In genomic region chr3:152165351-152166098, GRCm38 (mm10) we compare ENCODE assay signal across 8 mouse cellular contexts. TPM values are rescaled to one million over a fixed set of nuclear protein-coding genes. Genes with fewer than 3 reads are reported as not detected.
DNase-seq lines count a peak whose midpoint lies in the region; ATAC-seq and TF ChIP-seq lines count a peak whose summit lies in the region.

No protein-coding gene starts in this region.

- in situ Hi-C loops in Patski (cut with MboI; ENCODE audit: low pct_unique_long_range_greater_than_20kb) = no loop called here

- H3K4me2 ChIP-seq in forebrain, embryonic 14.5 days (ENCODE audit: low read length) = peak overlapping the region; percentile 96
- H3K4me2 ChIP-seq in hindbrain, embryonic 14.5 days (replicated peaks) = peak overlapping the region; percentile 93
- H3K4me2 ChIP-seq in limb, embryonic 12.5 days = peak overlapping the region; percentile 98

- H3K9ac ChIP-seq in forebrain, embryonic 14.5 days (ENCODE audit: low read length) = peak overlapping the region; percentile 66
- H3K9ac ChIP-seq in hindbrain, embryonic 14.5 days = peak overlapping the region; percentile 83
- H3K9ac ChIP-seq in limb, embryonic 12.5 days (replicated peaks) = peak overlapping the region; percentile 65

- 0 out of 2 replicates have a peak overlapping the region, but pooled peaks have one; percentile 39 for H3K27ac ChIP-seq in forebrain, embryonic 14.5 days (ENCODE audit: low read depth, low read length)
- peak overlapping the region; percentile 83 for H3K27ac ChIP-seq in hindbrain, embryonic 14.5 days
- no peak overlapping the region for H3K27ac ChIP-seq in limb, embryonic 12.5 days
- peak overlapping the region; percentile 79 for H3K27ac ChIP-seq in midbrain, embryonic 10.5 days (replicated peaks)
- no peak overlapping the region for H3K27ac ChIP-seq in testis, adult 2 months (ENCODE audit: control insufficient read depth, insufficient read depth, low read depth, low read length)

- DNase-seq in Patski (ENCODE audit: low read depth, low spot score) = no peak
- DNase-seq in cerebellum, adult 11 months = peak; percentile 45
- DNase-seq in forebrain, embryonic 14.5 days (ENCODE audit: low spot score) = peak; percentile 47
- DNase-seq in hindbrain, embryonic 14.5 days (ENCODE audit: low spot score) = peak; percentile 62
- DNase-seq in midbrain, embryonic 10.5 days (ENCODE audit: low spot score) = peak; percentile 56
- no peak for DNase-seq in spleen, postnatal 14 days (ENCODE audit: low spot score in 2 of 2)

- H3K9me3 ChIP-seq in forebrain, embryonic 14.5 days (replicated peaks; ENCODE audit: control insufficient read depth, low read length) = no peaks in the 10 kb centered on the region
- no peaks in the 10 kb centered on the region for H3K9me3 ChIP-seq in hindbrain, embryonic 14.5 days (ENCODE audit: control insufficient read depth, low read length)
- no peaks in the 10 kb centered on the region for H3K9me3 ChIP-seq in limb, embryonic 12.5 days
- H3K9me3 ChIP-seq in midbrain, embryonic 10.5 days (replicated peaks) = 0 out of 2 replicates have a peak, but pooled peaks cover 6% of the 10 kb centered on the region

- H3K27me3 ChIP-seq in Patski = no peaks in the 10 kb centered on the region
- peaks cover 10% of the 10 kb centered on the region for H3K27me3 ChIP-seq in forebrain, embryonic 14.5 days (replicated peaks; ENCODE audit: control insufficient read depth, insufficient read depth, low read length)
- H3K27me3 ChIP-seq in hindbrain, embryonic 14.5 days (ENCODE audit: control insufficient read depth, insufficient read depth, low read length) = peaks cover 8% of the 10 kb centered on the region; the same call in 1 of the 2 replicates
- peaks cover 38% of the 10 kb centered on the region for H3K27me3 ChIP-seq in limb, embryonic 12.5 days
- peaks cover 50% of the 10 kb centered on the region for H3K27me3 ChIP-seq in midbrain, embryonic 10.5 days (ENCODE audit: low read depth, poor library complexity, severe bottlenecking)
- no peaks in the 10 kb centered on the region for H3K27me3 ChIP-seq in testis, adult 2 months (ENCODE audit: control insufficient read depth, insufficient read depth, low read length)

- CTCF ChIA-PET in Patski (lab: Charles Lee) = interaction anchor here (1.1 to 1.7 kb wide), 3 partner anchors 13 to 89 kb away, joined by 3 to 5 read pairs (median 4); no protein-coding TSS in a partner anchor

- POLR2A ChIA-PET in Patski (lab: Charles Lee) = interaction anchor here (0.9 kb wide), 1 partner anchor 21 kb away, joined by 5 read pairs; no protein-coding TSS in a partner anchor

- no peak for TF ChIP-seq CTCF in Patski (IDR thresholded peaks at IDR 0.05)
- TF ChIP-seq CTCF in testis, adult 2 months (IDR thresholded peaks at IDR 0.05; ENCODE audit: control insufficient read depth, insufficient read depth, insufficient replicate concordance, low read depth, low read length) = no peak

- peaks cover 8% of the 10 kb centered on the region; the same call in 1 of the 2 replicates for H3K4me1 ChIP-seq in forebrain, embryonic 14.5 days (ENCODE audit: control insufficient read depth, insufficient read depth, low read length)
- peaks cover 18% of the 10 kb centered on the region; the same call in 1 of the 2 replicates for H3K4me1 ChIP-seq in hindbrain, embryonic 14.5 days (replicated peaks; ENCODE audit: control insufficient read depth, insufficient read depth, low read length)
- peaks cover 23% of the 10 kb centered on the region for H3K4me1 ChIP-seq in limb, embryonic 12.5 days (replicated peaks)
- H3K4me1 ChIP-seq in midbrain, embryonic 10.5 days = peaks cover 26% of the 10 kb centered on the region
- peaks cover 8% of the 10 kb centered on the region for H3K4me1 ChIP-seq in testis, adult 2 months (ENCODE audit: control insufficient read depth, insufficient read depth, low read length)

- peak; percentile 40 for ATAC-seq in Patski
- ATAC-seq in forebrain, embryonic 14.5 days = peak; percentile 74
- peak; percentile 78 for ATAC-seq in hindbrain, embryonic 14.5 days (ENCODE audit: low FRiP score)
- peak; percentile 52; the same call in 1 of the 2 replicates for ATAC-seq in limb, embryonic 12.5 days (ENCODE audit: insufficient number of reproducible peaks, insufficient read depth, low FRiP score, low TSS enrichment, low read depth)

- 2% methylated on average over 52 of the region's 53 CpGs for WGBS in forebrain, embryonic 14.5 days
- under 1% methylated on average over 52 of the region's 53 CpGs for WGBS in hindbrain, embryonic 14.5 days
- under 1% methylated on average over 53 of the region's 53 CpGs for WGBS in limb, embryonic 12.5 days
- whole genome bisulfite sequencing in midbrain, embryonic 10.5 days = 2% methylated on average over 53 of the region's 53 CpGs

- no peaks in the 10 kb centered on the region for H3K36me3 ChIP-seq in forebrain, embryonic 14.5 days (ENCODE audit: control insufficient read depth, insufficient read depth, low read length)
- H3K36me3 ChIP-seq in hindbrain, embryonic 14.5 days (replicated peaks; ENCODE audit: control insufficient read depth, insufficient read depth) = no peaks in the 10 kb centered on the region
- H3K36me3 ChIP-seq in limb, embryonic 12.5 days = no peaks in the 10 kb centered on the region
- H3K36me3 ChIP-seq in midbrain, embryonic 10.5 days = no peaks in the 10 kb centered on the region
- H3K36me3 ChIP-seq in testis, adult 2 months (ENCODE audit: control insufficient read depth, insufficient read depth, low read length) = no peaks in the 10 kb centered on the region

- TF ChIP-seq POLR2A in testis, adult 2 months (IDR thresholded peaks at IDR 0.05; ENCODE audit: control insufficient read depth, low read depth, low read length) = no peak

- H3K4me3 ChIP-seq in forebrain, embryonic 14.5 days (ENCODE audit: low read depth, low read length) = peak overlapping the region; percentile 47
- peak overlapping the region; percentile 57 for H3K4me3 ChIP-seq in hindbrain, embryonic 14.5 days (replicated peaks; ENCODE audit: low read length)
- peak overlapping the region; percentile 56 for H3K4me3 ChIP-seq in limb, embryonic 12.5 days (replicated peaks)
- H3K4me3 ChIP-seq in midbrain, embryonic 10.5 days = peak overlapping the region; percentile 68
- peak overlapping the region; percentile 30 for H3K4me3 ChIP-seq in testis, adult 2 months (ENCODE audit: control insufficient read depth, low read depth, low read length)

RNA-seq across cellular contexts. Expression of gene Gipc2, which starts 0.5 kb away (rescaled TPM):
- 0.21 TPM for polyA plus RNA-seq in Patski (2021)
- polyA plus RNA-seq in forebrain, embryonic 14.5 days (2014; fragmentation: Nextera tagmentation; extraction: Ambion mirVana) = 3.1 and 4.7 TPM in 2 replicates
- polyA plus RNA-seq in hindbrain, embryonic 14.5 days (2014; fragmentation: Nextera tagmentation; extraction: Ambion mirVana) = 9.2 and 11.7 TPM in 2 replicates
- 2.6 and 4.3 TPM in 2 replicates for polyA plus RNA-seq in limb, embryonic 12.5 days (2016; fragmentation: Nextera tagmentation; extraction: Ambion mirVana)
- 0.95 and 1.5 TPM in 2 replicates for polyA plus RNA-seq in midbrain, embryonic 10.5 days (2016; fragmentation: Nextera tagmentation; extraction: Ambion mirVana)
- polyA plus RNA-seq in testis, adult 2 months (2012; rRNA removed) = 7.5 and 9.7 TPM in 2 replicates

RNA-seq across cellular contexts. Expression of gene Dnajb4, which starts 44.6 kb away (rescaled TPM):
- 85.0 TPM for polyA plus RNA-seq in Patski (2021)
- 21.6 and 28.2 TPM in 2 replicates for polyA plus RNA-seq in forebrain, embryonic 14.5 days (2014; fragmentation: Nextera tagmentation; extraction: Ambion mirVana)
- 40.0 and 46.5 TPM in 2 replicates for polyA plus RNA-seq in hindbrain, embryonic 14.5 days (2014; fragmentation: Nextera tagmentation; extraction: Ambion mirVana)
- polyA plus RNA-seq in limb, embryonic 12.5 days (2016; fragmentation: Nextera tagmentation; extraction: Ambion mirVana) = 35.2 and 36.8 TPM in 2 replicates
- 20.1 and 22.6 TPM in 2 replicates for polyA plus RNA-seq in midbrain, embryonic 10.5 days (2016; fragmentation: Nextera tagmentation; extraction: Ambion mirVana)
- polyA plus RNA-seq in testis, adult 2 months (2012; rRNA removed) = 72.6 and 94.4 TPM in 2 replicates

RNA-seq across cellular contexts. Expression of gene Fubp1, which starts 44.7 kb away (rescaled TPM):
- polyA plus RNA-seq in Patski (2021) = 102 TPM
- polyA plus RNA-seq in forebrain, embryonic 14.5 days (2014; fragmentation: Nextera tagmentation; extraction: Ambion mirVana) = 292 and 293 TPM in 2 replicates
- polyA plus RNA-seq in hindbrain, embryonic 14.5 days (2014; fragmentation: Nextera tagmentation; extraction: Ambion mirVana) = 208 and 210 TPM in 2 replicates
- 403 and 416 TPM in 2 replicates for polyA plus RNA-seq in limb, embryonic 12.5 days (2016; fragmentation: Nextera tagmentation; extraction: Ambion mirVana)
- polyA plus RNA-seq in midbrain, embryonic 10.5 days (2016; fragmentation: Nextera tagmentation; extraction: Ambion mirVana) = 411 and 422 TPM in 2 replicates
- 55.8 and 58.6 TPM in 2 replicates for polyA plus RNA-seq in testis, adult 2 months (2012; rRNA removed)

Comparison
In these comparisons a context has a peak if more than half of its experiments do, and no peak if none do; other contexts are left out.
1. DNase-seq: peak in cerebellum, adult 11 months (single experiment), forebrain, embryonic 14.5 days (single experiment), hindbrain, embryonic 14.5 days (single experiment) and midbrain, embryonic 10.5 days (single experiment); none in Patski (single experiment) and spleen, postnatal 14 days (0 of 2).
2. H3K27ac ChIP-seq: peak in forebrain, embryonic 14.5 days (single experiment), hindbrain, embryonic 14.5 days (single experiment) and midbrain, embryonic 10.5 days (single experiment); none in limb, embryonic 12.5 days (single experiment) and testis, adult 2 months (single experiment).
3. Peak in every context shown above with its lines, with median percentiles within 50 percentile points of each other: ATAC-seq, H3K4me2 ChIP-seq, H3K4me3 ChIP-seq and H3K9ac ChIP-seq.